Mouse (Mus musculus): ENCODE measurements around the gene Dscaml1.

DNA sequence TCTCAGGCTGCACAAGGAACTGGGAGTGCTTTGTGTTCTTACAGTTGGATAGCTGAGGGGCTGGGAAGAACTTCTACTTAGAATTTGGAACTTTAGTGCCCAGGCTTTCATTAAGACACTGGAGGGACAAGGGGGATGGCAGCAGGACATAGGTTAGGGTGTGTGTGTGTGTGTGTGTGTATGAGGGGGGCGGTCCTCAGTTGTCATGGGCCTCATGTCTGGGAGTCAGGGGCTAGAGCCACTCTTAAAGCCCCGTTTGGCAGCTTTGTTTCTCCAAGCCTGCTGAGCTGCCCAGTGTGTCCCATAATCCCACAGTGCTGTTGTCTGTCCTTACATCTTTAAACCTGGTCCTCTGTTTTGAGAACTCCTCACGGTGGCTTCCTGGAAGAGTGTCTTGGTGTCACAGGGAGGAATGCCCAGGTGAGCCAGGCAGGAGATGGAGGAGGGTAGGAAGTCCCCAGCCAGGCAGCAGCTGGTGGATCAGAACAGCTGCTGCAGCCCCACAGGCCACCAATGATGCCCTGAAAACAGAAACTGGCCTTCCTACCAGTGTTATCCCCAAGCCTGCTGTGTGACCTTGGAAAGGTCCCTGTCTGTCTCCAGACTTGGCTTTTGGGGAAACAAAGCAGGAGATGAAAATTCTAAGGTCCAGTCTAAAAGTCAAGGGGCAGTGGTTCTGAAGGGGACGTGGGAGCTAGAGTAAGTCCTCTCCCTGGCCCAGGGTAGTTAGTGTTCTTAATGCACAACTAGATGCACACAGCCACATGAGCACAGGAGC is 13.5 kb upstream of the Dscaml1 start:
- TF ChIP-seq CTCF (IDR thresholded peaks at IDR 0.05; ENCODE audit: insufficient read depth, low read length) (no peak), POLR2A (IDR thresholded peaks at IDR 0.05; ENCODE audit: borderline replicate concordance, extremely low read depth, low read depth, low read length) (no peak)

All from lung, adult 2 months (tissue).